Mouse (Mus musculus) heart, embryonic 15.5 days (tissue): Measurements from ENCODE around the gene Prkn. TPM values are rescaled to one million over a fixed set of nuclear protein-coding genes. Genes with fewer than 3 reads are reported as not detected.

ENCODE experiments used
- ATAC-seq: fragments of 200-750 bp; cut with Nextera tagmentation; replicated peaks from 2 replicates; pipeline ENCODE4 v1.8.0; 2017; ENCODE audit warnings: low read depth, moderate TSS enrichment; ENCODE audit not compliant: insufficient number of reproducible peaks, insufficient read depth, low FRiP score
- H3K27ac ChIP-seq: fragments of 300-500 bp; sonication (generic); 2 replicates; pipeline ENCODE4 v1.5.1; 2015; ENCODE audit warnings: mild to moderate bottlenecking, inconsistent platforms
- H3K27me3 ChIP-seq: fragments of 300-500 bp; sonication (generic); 2 replicates; pipeline ENCODE4 v1.6.1; 2015; ENCODE audit warnings: inconsistent platforms
- H3K36me3 ChIP-seq: fragments of 300-500 bp; sonication (generic); 2 replicates; pipeline ENCODE4 v1.6.1; 2015; ENCODE audit warnings: mild to moderate bottlenecking, inconsistent platforms
- H3K4me1 ChIP-seq: fragments of 300-500 bp; sonication (generic); replicated peaks from 2 replicates; pipeline ENCODE4 v1.6.1; 2015; ENCODE audit warnings: inconsistent platforms
- H3K4me2 ChIP-seq: fragments of 300-500 bp; sonication (generic); 2 replicates; pipeline ENCODE4 v1.6.1; 2015; ENCODE audit warnings: inconsistent platforms, mild to moderate bottlenecking, moderate library complexity
- H3K4me3 ChIP-seq: fragments of 300-500 bp; sonication (generic); 2 replicates; pipeline ENCODE4 v1.5.1; 2015; ENCODE audit warnings: mild to moderate bottlenecking, inconsistent platforms
- H3K9ac ChIP-seq: fragments of 300-500 bp; sonication (generic); 2 replicates; pipeline ENCODE4 v1.6.1; 2015; ENCODE audit warnings: mild to moderate bottlenecking, inconsistent platforms
- H3K9me3 ChIP-seq: fragments of 300-500 bp; sonication (generic); replicated peaks from 2 replicates; pipeline ENCODE4 v1.6.1; 2016; ENCODE audit warnings: inconsistent platforms
- WGBS: fragments of 180-500 bp; shearing (Covaris S2); methylation state at CpG from one replicate; pipeline ENCODE4 v1.1.7; 2015; ENCODE audit warnings: mixed read lengths; 5-methylcytosine and 5-hydroxymethylcytosine counted together
- polyA plus RNA-seq: library from polyadenylated mRNA; unstranded; fragments of >200 nt; fragmentation: Nextera tagmentation; extraction: Ambion mirVana; gene quantifications from 2 replicates; pipeline ENCODE4 v1.2.1, GENCODE M21; 2015

The Prkn gene
- polyA plus RNA-seq, 1 experiment from 2014 or later, result 2.1 TPM

- H3K4me3 ChIP-seq, result no peak overlapping the region
- peaks cover 3% of the 10 kb centered on the region; the same call in 1 of the 2 replicates for H3K27me3 ChIP-seq
- no peak overlapping the region for H3K4me2 ChIP-seq
- no peak overlapping the region for H3K9ac ChIP-seq
- ATAC-seq, result no peak
- H3K36me3 ChIP-seq, result no peaks in the 10 kb centered on the region
- 85% methylated on average over 3 of the region's 3 CpGs for WGBS
- H3K9me3 ChIP-seq, result no peaks in the 10 kb centered on the region
- no peak overlapping the region for H3K27ac ChIP-seq
- 0 out of 2 replicates have a peak, but pooled peaks cover 5% of the 10 kb centered on the region for H3K4me1 ChIP-seq
Measured at GRCm38 (mm10) chr17:11995522-11995921, 1155.3 kb downstream of the Prkn start.

GRCm38 (mm10) chr17:11996311-11996710 is 1156.1 kb downstream of the Prkn start:
- Histone ChIP-seq H3K4me3 (no peak overlapping the region), H3K36me3 (no peaks in the 10 kb centered on the region), H3K27me3 (peaks cover 3% of the 10 kb centered on the region; the same call in 1 of the 2 replicates), H3K9me3 (no peaks in the 10 kb centered on the region), H3K9ac (no peak overlapping the region), H3K27ac (no peak overlapping the region), H3K4me2 (no peak overlapping the region), H3K4me1 (0 out of 2 replicates have a peak, but pooled peaks cover 5% of the 10 kb centered on the region)
- no peak for ATAC-seq
- 16% methylated on average over 9 of the region's 9 CpGs for WGBS

GRCm38 (mm10) chr17:12000285-12000684 is 1160.1 kb downstream of the Prkn start:
- no peak overlapping the region for H3K4me2 ChIP-seq
- H3K27ac ChIP-seq, result no peak overlapping the region
- no peak overlapping the region for H3K4me3 ChIP-seq
- no peak overlapping the region for H3K9ac ChIP-seq
- no peaks in the 10 kb centered on the region for H3K36me3 ChIP-seq
- WGBS, result 64% methylated on average over 9 of the region's 9 CpGs
- no peaks in the 10 kb centered on the region for H3K27me3 ChIP-seq
- H3K4me1 ChIP-seq, result 0 out of 2 replicates have a peak, but pooled peaks cover 5% of the 10 kb centered on the region
- no peaks in the 10 kb centered on the region for H3K9me3 ChIP-seq
- ATAC-seq, result no peak

- no peak overlapping the region for H3K27ac ChIP-seq
- no peak for ATAC-seq
- no peaks in the 10 kb centered on the region for H3K4me1 ChIP-seq
- H3K9ac ChIP-seq, result no peak overlapping the region
- H3K9me3 ChIP-seq, result peaks cover 5% of the 10 kb centered on the region; the same call in 1 of the 2 replicates
- no peaks in the 10 kb centered on the region for H3K36me3 ChIP-seq
- no peak overlapping the region for H3K4me3 ChIP-seq
- H3K4me2 ChIP-seq, result no peak overlapping the region
- WGBS, result 48% methylated on average over 3 of the region's 3 CpGs
- H3K27me3 ChIP-seq, result no peaks in the 10 kb centered on the region
Measured at GRCm38 (mm10) chr17:12021326-12021725, 1181.1 kb downstream of the Prkn start.

GRCm38 (mm10) chr17:12029362-12029761 is 1189.2 kb downstream of the Prkn start:
- Histone ChIP-seq H3K9me3 (no peaks in the 10 kb centered on the region), H3K4me1 (peaks cover 7% of the 10 kb centered on the region), H3K9ac (no peak overlapping the region), H3K36me3 (no peaks in the 10 kb centered on the region), H3K4me2 (no peak overlapping the region), H3K4me3 (no peak overlapping the region), H3K27me3 (no peaks in the 10 kb centered on the region), H3K27ac (no peak overlapping the region)
- no peak for ATAC-seq
- WGBS, result 63% methylated on average over 5 of the region's 5 CpGs

- ATAC-seq, result no peak
- H3K9me3 ChIP-seq, result no peaks in the 10 kb centered on the region
- H3K27ac ChIP-seq, result no peak overlapping the region
- no peak overlapping the region for H3K9ac ChIP-seq
- no peak overlapping the region for H3K4me2 ChIP-seq
- no peak overlapping the region for H3K4me3 ChIP-seq
- H3K4me1 ChIP-seq, result peaks cover 7% of the 10 kb centered on the region
- no peaks in the 10 kb centered on the region for H3K27me3 ChIP-seq
- WGBS, result 26% methylated on average over 14 of the region's 14 CpGs
- H3K36me3 ChIP-seq, result no peaks in the 10 kb centered on the region
Measured at GRCm38 (mm10) chr17:12029921-12030461, 1189.8 kb downstream of the Prkn start.

- 0 out of 2 replicates have a peak, but pooled peaks have one; percentile 8 for ATAC-seq
- H3K27me3 ChIP-seq, result no peaks in the 10 kb centered on the region
- WGBS, result 27% methylated on average over 11 of the region's 11 CpGs
- H3K27ac ChIP-seq, result no peak overlapping the region
- no peaks in the 10 kb centered on the region for H3K9me3 ChIP-seq
- peaks cover 7% of the 10 kb centered on the region for H3K4me1 ChIP-seq
- H3K4me3 ChIP-seq, result no peak overlapping the region
- H3K36me3 ChIP-seq, result no peaks in the 10 kb centered on the region
- H3K9ac ChIP-seq, result no peak overlapping the region
- H3K4me2 ChIP-seq, result no peak overlapping the region
Measured at GRCm38 (mm10) chr17:12030556-12031160, 1190.5 kb downstream of the Prkn start.

GRCm38 (mm10) chr17:12031203-12031942 is 1191.2 kb downstream of the Prkn start:
- no peaks in the 10 kb centered on the region for H3K27me3 ChIP-seq
- H3K4me2 ChIP-seq, result peak overlapping the region; percentile 26; the same call in 1 of the 2 replicates
- no peak overlapping the region for H3K27ac ChIP-seq
- no peak overlapping the region for H3K4me3 ChIP-seq
- H3K9me3 ChIP-seq, result no peaks in the 10 kb centered on the region
- ATAC-seq, result 0 out of 2 replicates have a peak, but pooled peaks have one; percentile 15
- 1% methylated on average over 10 of the region's 10 CpGs for WGBS
- H3K9ac ChIP-seq, result no peak overlapping the region
- no peaks in the 10 kb centered on the region for H3K36me3 ChIP-seq
- H3K4me1 ChIP-seq, result peaks cover 7% of the 10 kb centered on the region

- Histone ChIP-seq H3K4me1 (peaks cover 7% of the 10 kb centered on the region), H3K27me3 (no peaks in the 10 kb centered on the region), H3K27ac (no peak overlapping the region), H3K9me3 (no peaks in the 10 kb centered on the region), H3K9ac (no peak overlapping the region), H3K4me2 (no peak overlapping the region), H3K4me3 (no peak overlapping the region), H3K36me3 (no peaks in the 10 kb centered on the region)
- WGBS, result 58% methylated on average over 10 of the region's 10 CpGs
- ATAC-seq, result no peak
Measured at GRCm38 (mm10) chr17:12032014-12032791, 1192.0 kb downstream of the Prkn start.

GRCm38 (mm10) chr17:12035386-12035785 is 1195.2 kb downstream of the Prkn start:
- H3K4me1 ChIP-seq, result peaks cover 4% of the 10 kb centered on the region; the same call in 1 of the 2 replicates
- H3K36me3 ChIP-seq, result no peaks in the 10 kb centered on the region
- no peaks in the 10 kb centered on the region for H3K9me3 ChIP-seq
- no peak overlapping the region for H3K4me2 ChIP-seq
- no peak overlapping the region for H3K9ac ChIP-seq
- ATAC-seq, result no peak
- H3K27ac ChIP-seq, result no peak overlapping the region
- H3K4me3 ChIP-seq, result no peak overlapping the region
- WGBS, result 43% methylated on average over 5 of the region's 5 CpGs
- H3K27me3 ChIP-seq, result peaks cover 3% of the 10 kb centered on the region; the same call in 1 of the 2 replicates

GRCm38 (mm10) chr17:12036205-12036604 is 1196.0 kb downstream of the Prkn start:
- 0 out of 2 replicates have a peak, but pooled peaks cover 3% of the 10 kb centered on the region for H3K4me1 ChIP-seq
- H3K9me3 ChIP-seq, result no peaks in the 10 kb centered on the region
- ATAC-seq, result no peak
- no peak overlapping the region for H3K4me3 ChIP-seq
- H3K27ac ChIP-seq, result no peak overlapping the region
- peaks cover 3% of the 10 kb centered on the region; the same call in 1 of the 2 replicates for H3K27me3 ChIP-seq
- H3K4me2 ChIP-seq, result no peak overlapping the region
- no peaks in the 10 kb centered on the region for H3K36me3 ChIP-seq
- H3K9ac ChIP-seq, result no peak overlapping the region
- WGBS, result 44% methylated on average over 6 of the region's 6 CpGs
